Mouse (Mus musculus) neural tube, embryonic 12.5 days (tissue): ENCODE results near the gene Vars. TPM values are rescaled to one million over a fixed set of nuclear protein-coding genes. Genes with fewer than 3 reads are reported as not detected.
"Not testable (repeated sequence)": the region's sequence is repeated elsewhere in the genome, so short reads cannot be mapped to it uniquely, and the experiment has no call there.

ENCODE experiments used
- ATAC-seq: fragments of 200-750 bp; cut with Nextera tagmentation; 2 replicates; pipeline ENCODE4 v1.8.0; 2017; ENCODE audit warnings: low read depth, mild to moderate bottlenecking, moderate TSS enrichment, moderate library complexity; ENCODE audit not compliant: low FRiP score
- H3K27ac ChIP-seq: fragments of 300-500 bp; sonication (generic); 2 replicates; pipeline ENCODE4 v1.5.1; 2016
- H3K27me3 ChIP-seq: fragments of 300-500 bp; sonication (generic); replicated peaks from 2 replicates; pipeline ENCODE4 v1.6.1; 2016; ENCODE audit warnings: mild to moderate bottlenecking
- H3K36me3 ChIP-seq: fragments of 300-500 bp; sonication (generic); 2 replicates; pipeline ENCODE4 v1.6.1; 2016; ENCODE audit warnings: mild to moderate bottlenecking
- H3K4me1 ChIP-seq: fragments of 300-500 bp; sonication (generic); 2 replicates; pipeline ENCODE4 v1.6.1; 2016
- H3K4me2 ChIP-seq: fragments of 300-500 bp; sonication (generic); replicated peaks from 2 replicates; pipeline ENCODE4 v1.6.1; 2016; ENCODE audit warnings: mild to moderate bottlenecking
- H3K4me3 ChIP-seq: fragments of 300-500 bp; sonication (generic); 2 replicates; pipeline ENCODE4 v1.5.1; 2016
- H3K9ac ChIP-seq: fragments of 300-500 bp; sonication (generic); 2 replicates; pipeline ENCODE4 v1.6.1; 2016; ENCODE audit warnings: mild to moderate bottlenecking
- H3K9me3 ChIP-seq: fragments of 300-500 bp; sonication (generic); 2 replicates; pipeline ENCODE4 v1.6.1; 2016; ENCODE audit warnings: mild to moderate bottlenecking
- WGBS: fragments of 180-500 bp; shearing (Covaris S2); methylation state at CpG from one replicate; pipeline ENCODE4 v1.1.7; 2016; 5-methylcytosine and 5-hydroxymethylcytosine counted together
- polyA plus RNA-seq: library from polyadenylated mRNA; unstranded; fragments of >200 nt; fragmentation: Nextera tagmentation; extraction: Ambion mirVana; gene quantifications from 2 replicates; pipeline ENCODE4 v1.2.1, GENCODE M21; 2016

Vars gene
- polyA plus RNA-seq, 1 experiment from 2014 or later: 118 TPM

DNA sequence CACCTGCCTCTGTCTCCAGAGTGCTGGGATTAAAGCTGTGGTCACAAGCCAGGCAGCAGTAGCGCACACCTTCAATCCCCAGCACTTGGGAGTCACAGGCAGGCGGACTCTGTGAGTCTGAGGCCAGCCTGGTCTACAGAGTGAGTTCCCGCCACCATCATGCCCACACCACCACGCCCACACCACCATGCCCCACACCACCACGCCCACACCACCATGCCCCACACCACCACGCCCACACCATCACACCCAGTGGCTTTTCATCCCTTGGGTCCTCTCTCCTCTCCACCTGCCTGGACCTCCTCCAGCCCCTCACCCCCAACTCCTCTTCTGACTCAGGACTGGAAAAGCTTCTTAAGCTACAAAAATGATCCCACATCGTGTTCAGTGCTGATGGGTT is 31.1 kb downstream of the Vars start:
- no peak overlapping the region for H3K9ac ChIP-seq
- no peaks in the 10 kb centered on the region for H3K9me3 ChIP-seq
- peaks cover 13% of the 10 kb centered on the region for H3K4me1 ChIP-seq
- no peak for ATAC-seq
- no peak overlapping the region for H3K4me3 ChIP-seq
- WGBS: 84% methylated on average over 7 of the region's 7 CpGs
- no peak overlapping the region for H3K4me2 ChIP-seq
- H3K27ac ChIP-seq: no peak overlapping the region
- H3K36me3 ChIP-seq: no peaks in the 10 kb centered on the region
- no peaks in the 10 kb centered on the region for H3K27me3 ChIP-seq

DNA sequence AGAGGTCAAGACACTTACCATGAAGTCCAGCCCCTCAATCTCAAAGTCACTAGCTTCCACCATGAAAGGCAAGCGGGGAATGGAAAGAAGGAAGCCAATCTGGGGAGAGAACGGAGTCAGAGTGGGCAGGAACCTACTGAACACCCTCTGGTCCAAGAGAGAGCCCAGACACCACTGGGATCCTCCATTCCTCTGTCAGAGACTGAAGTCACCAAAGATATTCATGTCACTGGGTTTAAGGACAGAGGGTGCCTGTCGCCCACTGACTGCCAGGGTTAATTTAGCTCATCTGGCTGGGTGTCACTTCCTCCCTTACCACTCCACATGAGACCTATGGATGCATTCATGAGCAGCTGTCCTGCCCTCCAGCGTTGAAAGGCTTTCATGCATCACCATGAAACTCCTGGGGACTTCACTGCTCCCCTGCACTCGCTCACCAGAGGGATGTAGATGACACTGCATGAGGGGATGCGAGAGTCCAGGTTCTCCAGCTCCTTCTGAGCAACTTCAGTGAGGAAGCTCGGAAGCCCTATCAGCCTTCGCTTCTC is 31.6 kb downstream of the Vars start:
- Histone ChIP-seq H3K4me3 (no peak overlapping the region), H3K9ac (no peak overlapping the region), H3K4me2 (no peak overlapping the region), H3K27me3 (no peaks in the 10 kb centered on the region), H3K9me3 (no peaks in the 10 kb centered on the region), H3K27ac (no peak overlapping the region), H3K4me1 (peaks cover 10% of the 10 kb centered on the region), H3K36me3 (no peaks in the 10 kb centered on the region)
- ATAC-seq: no peak
- WGBS: 78% methylated on average over 8 of the region's 8 CpGs

DNA sequence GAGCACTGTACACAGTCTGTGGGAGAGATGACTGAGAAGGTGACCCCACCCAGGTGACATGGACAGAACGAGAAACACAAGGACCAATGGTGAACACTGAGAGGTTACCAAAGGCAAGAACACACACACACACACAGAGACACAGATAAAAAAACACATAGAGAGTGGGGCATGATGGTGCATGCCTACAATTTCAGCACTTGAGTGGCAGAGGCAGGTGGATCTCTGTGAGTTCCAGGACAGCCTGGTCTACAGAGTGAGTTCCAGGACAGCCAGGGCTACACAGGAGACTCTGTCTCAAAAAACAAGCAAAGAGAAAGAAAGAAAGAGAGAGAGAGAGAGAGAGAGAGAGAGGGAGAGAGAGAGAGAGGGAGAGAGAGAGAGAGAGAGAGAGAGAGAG is 32.9 kb downstream of the Vars start:
- WGBS: 76% methylated on average over 1 of the region's 1 CpGs
- not testable (repeated sequence) for H3K4me3 ChIP-seq, ATAC-seq, H3K4me1 ChIP-seq, H3K9ac ChIP-seq, H3K27me3 ChIP-seq, H3K36me3 ChIP-seq, H3K4me2 ChIP-seq, H3K27ac ChIP-seq, H3K9me3 ChIP-seq

DNA sequence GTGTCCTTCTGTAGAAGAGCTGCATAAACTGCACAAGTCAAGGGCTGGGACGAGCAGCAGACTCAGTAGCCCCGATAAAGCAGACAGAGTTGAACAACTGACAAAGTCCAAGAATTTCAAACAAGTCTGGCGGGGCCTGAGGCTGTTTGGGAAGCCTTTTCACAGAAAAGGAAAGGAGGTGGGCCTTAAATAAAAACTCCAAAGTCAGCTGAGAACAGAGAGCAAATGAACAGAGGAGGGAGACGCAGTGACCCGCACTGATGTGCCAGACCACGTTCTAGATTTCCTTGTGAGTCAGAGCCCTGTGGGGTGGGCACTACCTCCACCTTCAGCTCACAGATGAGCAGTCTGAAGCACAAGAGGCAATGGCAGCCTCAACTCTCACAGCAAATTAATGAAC is 34.1 kb downstream of the Vars start:
- Histone ChIP-seq H3K9ac (no peak overlapping the region), H3K4me2 (no peak overlapping the region), H3K9me3 (no peaks in the 10 kb centered on the region), H3K27me3 (no peaks in the 10 kb centered on the region), H3K27ac (no peak overlapping the region), H3K36me3 (no peaks in the 10 kb centered on the region), H3K4me3 (no peak overlapping the region), H3K4me1 (peaks cover 4% of the 10 kb centered on the region)
- no peak for ATAC-seq
- 82% methylated on average over 6 of the region's 6 CpGs for WGBS

DNA sequence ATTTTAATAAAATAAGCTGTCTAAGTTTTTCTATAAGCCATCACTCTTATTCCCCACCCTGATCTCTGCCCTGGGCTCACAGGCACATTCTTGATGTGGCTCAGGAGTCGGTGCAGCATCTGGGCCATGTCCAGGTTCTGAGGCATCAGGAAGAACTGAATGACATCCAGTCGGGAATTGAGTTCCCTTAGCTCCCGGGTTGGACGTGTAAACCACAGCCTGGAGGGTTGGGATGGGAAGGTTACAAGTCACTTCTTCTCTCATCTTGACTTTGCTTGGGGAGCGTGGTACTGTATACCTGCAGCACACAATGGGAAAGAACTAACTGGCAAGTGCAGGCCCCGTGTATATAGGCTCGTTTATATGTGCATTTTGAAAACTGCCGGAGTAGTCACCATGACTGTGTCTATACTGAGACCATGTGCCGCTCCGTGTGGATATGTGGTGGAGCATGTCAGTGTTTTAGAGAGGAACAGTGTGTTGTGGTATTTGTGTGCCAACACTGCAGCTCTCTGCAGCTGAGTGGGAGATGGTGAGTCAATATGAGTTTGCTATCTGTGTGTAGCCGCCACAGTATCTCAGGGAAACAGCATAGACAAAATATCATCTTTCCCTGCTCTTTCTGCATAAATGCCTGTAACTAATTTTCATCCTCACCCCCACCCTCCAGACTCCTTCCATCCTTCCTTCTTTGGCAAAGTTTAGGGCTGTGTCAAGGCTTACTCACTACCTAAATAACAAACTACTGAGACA is 38.5 kb downstream of the Vars start:
- Histone ChIP-seq H3K27me3 (no peaks in the 10 kb centered on the region), H3K4me1 (no peaks in the 10 kb centered on the region), H3K36me3 (no peaks in the 10 kb centered on the region), H3K4me2 (no peak overlapping the region), H3K9me3 (no peaks in the 10 kb centered on the region), H3K27ac (no peak overlapping the region), H3K4me3 (no peak overlapping the region), H3K9ac (no peak overlapping the region)
- 87% methylated on average over 11 of the region's 11 CpGs for WGBS
- ATAC-seq: no peak

DNA sequence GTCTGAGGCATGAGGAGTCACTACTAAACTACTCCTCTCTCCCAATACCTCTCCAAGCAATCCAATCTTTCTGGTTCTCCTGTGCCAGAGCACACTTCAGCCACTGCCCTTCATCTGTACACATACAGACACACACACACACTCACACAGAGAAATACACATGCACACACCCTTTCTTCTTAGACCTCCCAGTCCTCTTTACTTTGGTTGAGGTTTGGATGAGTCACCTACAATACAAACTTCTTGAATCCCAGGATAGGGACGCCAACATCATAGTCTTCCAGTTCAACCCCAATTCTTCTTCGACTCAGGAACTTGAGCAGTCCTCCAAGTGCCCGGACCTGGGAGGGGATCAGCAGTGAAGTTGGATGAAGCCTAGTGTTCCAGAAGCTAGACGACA is 43.0 kb downstream of the Vars start:
- no peak for ATAC-seq
- Histone ChIP-seq H3K36me3 (no peaks in the 10 kb centered on the region), H3K4me3 (no peak overlapping the region), H3K4me1 (peaks cover 22% of the 10 kb centered on the region), H3K27me3 (no peaks in the 10 kb centered on the region), H3K9ac (no peak overlapping the region), H3K4me2 (no peak overlapping the region), H3K27ac (no peak overlapping the region), H3K9me3 (no peaks in the 10 kb centered on the region)
- WGBS: 90% methylated on average over 4 of the region's 4 CpGs

DNA sequence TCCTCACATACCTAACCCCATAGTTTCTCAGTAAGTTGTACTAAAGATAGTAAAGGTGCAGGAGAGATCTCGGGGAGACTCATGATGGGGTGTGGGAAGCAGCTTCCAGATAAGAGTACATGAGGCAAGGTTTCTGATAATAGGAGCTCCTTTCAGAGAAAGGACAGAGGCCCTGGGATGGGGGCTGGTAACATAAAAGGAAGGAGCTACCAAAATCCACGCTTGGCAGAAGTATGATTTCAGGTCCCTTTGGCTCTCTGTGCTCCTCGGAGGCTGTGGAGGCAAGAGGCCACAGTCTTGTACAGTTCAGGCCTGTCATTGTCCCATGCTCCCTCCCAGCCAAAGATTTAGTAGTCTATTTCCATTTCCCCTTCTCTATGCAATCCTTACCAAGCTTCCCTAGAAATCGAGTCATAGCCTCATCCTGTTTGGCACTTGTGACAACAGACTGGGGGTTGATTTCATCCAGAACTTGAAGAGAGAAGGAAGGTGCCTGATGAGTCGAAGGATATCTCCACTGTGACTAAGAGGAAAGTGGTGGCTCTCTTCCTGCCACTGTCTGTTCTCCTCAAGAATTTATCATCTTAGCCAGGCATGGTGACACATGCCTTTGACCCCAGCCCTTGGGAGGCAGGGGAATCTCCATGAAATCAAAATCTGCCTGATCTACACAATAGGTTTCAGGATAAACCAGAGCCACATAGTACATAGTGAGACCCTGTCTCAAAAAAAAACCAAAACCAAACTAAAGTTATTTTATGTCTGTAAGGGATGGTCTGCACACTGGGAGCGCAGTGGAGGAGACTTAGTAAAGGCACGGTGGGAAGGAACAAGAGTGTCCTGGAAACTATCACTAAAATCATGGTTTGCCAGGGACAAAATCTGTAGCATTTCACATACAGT is 44.4 kb downstream of the Vars start:
- no peak for ATAC-seq
- no peak overlapping the region for H3K9ac ChIP-seq
- peaks cover 34% of the 10 kb centered on the region for H3K4me1 ChIP-seq
- no peaks in the 10 kb centered on the region for H3K9me3 ChIP-seq
- no peak overlapping the region for H3K27ac ChIP-seq
- H3K36me3 ChIP-seq: no peaks in the 10 kb centered on the region
- no peaks in the 10 kb centered on the region for H3K27me3 ChIP-seq
- peak overlapping the region; percentile 48; the same call in 1 of the 2 replicates for H3K4me3 ChIP-seq
- WGBS: 86% methylated on average over 7 of the region's 7 CpGs
- H3K4me2 ChIP-seq: peak overlapping the region; percentile 96

DNA sequence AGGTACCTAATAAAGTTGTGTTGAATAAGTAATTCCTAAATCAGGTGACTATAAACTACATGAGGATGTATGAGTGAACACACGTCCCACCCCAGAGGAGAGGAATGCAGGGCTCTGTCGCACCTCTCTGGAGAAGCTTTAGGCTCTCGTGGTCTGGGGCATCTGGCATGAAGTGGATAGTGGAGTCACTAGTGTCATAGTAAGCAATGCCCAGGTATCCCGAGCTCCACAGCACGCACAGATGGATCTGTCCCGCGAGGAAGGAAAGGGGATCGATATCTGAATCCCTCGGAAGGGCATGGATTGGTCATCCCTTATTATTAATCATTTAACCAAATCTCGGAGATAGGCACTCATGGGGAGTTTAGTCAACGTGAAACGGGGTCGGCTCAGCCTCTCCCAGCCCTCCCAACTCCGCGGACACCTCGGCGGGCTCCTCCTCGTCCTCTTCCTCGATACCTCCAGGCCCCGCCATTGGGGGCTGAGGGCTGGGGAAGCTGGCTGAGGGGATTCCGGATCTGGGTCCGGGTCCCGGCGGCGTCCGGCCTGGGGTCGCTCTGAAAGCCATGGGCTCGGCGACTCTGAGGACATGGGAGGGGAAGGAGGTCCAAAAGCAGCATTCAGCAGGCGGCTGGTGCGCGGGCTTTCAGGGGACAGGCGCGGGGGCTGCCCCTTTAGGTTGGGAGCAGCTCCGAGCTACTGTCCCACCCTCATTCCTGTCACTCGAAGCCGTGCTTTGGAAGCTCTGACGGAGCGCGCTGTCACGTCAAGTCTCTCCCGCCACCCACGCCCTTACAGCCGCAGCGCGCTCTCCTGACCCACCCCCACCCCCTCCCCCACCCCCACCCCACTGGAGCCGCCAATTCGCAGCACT is 45.3 kb downstream of the Vars start:
- peak overlapping the region; percentile 96 for H3K4me2 ChIP-seq
- peaks cover 40% of the 10 kb centered on the region for H3K4me1 ChIP-seq
- H3K36me3 ChIP-seq: no peaks in the 10 kb centered on the region
- H3K27me3 ChIP-seq: no peaks in the 10 kb centered on the region
- ATAC-seq: peak; percentile 65; the same call in 1 of the 2 replicates
- peak overlapping the region; percentile 48 for H3K4me3 ChIP-seq
- WGBS: 4% methylated on average over 48 of the region's 48 CpGs
- no peak overlapping the region; the same call in 1 of the 2 replicates for H3K27ac ChIP-seq
- H3K9ac ChIP-seq: peak overlapping the region; percentile 74
- no peaks in the 10 kb centered on the region for H3K9me3 ChIP-seq

DNA sequence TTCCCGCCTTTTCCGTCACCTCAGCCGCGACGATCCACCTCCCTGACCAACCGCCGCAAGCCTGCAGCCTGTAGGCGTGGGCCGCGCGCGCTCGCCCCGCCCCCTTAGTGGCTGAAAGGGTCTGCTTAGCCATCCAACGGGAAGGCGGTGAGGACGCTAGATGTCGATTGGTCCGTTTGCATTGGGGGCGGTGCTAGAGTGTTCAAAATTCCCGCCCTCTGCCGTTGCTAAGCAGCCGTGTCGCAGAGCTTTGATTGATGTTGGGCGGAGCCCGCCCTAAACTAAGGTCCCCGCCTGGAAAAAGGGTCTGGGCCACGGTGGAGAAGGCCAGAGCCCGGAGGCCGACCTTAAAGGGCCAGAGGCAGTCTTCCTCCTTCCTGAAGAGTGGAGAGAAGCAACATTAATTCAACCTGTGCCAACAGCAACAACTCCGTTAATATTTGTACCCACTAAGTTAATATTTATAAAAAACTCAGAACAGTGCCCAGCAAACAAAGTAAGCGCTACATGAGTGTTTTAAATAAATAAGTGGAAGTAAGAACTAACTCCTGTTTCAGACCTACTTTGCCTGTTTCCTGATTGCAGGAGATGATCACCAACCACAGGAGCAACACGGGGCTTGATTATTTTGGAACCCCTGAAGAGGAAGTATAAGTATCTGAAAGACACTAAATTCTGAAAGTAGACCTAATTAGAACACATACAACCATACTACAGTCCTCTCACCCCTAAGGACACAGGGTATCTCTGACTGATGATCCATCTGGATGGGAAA is 46.1 kb downstream of the Vars start, which contains the start of gene Msh5:
Gene Msh5 (minus strand): TSS at position 65 of the 775 bp plus-strand sequence.
- 3% methylated on average over 33 of the region's 33 CpGs for WGBS
- H3K27ac ChIP-seq: no peak within 1 kb of the TSS; the same call in 1 of the 2 replicates
- peak within 1 kb of the TSS; percentile 48 for H3K4me3 ChIP-seq
- H3K27me3 ChIP-seq: no peaks in the 10 kb centered on the region
- H3K4me2 ChIP-seq: peak within 1 kb of the TSS; percentile 96
- H3K36me3 ChIP-seq: no peaks in the 10 kb centered on the region
- H3K4me1 ChIP-seq: peaks cover 48% of the 10 kb centered on the region
- peak; percentile 97 for ATAC-seq
- H3K9ac ChIP-seq: peak within 1 kb of the TSS; percentile 74
- no peaks in the 10 kb centered on the region for H3K9me3 ChIP-seq

DNA sequence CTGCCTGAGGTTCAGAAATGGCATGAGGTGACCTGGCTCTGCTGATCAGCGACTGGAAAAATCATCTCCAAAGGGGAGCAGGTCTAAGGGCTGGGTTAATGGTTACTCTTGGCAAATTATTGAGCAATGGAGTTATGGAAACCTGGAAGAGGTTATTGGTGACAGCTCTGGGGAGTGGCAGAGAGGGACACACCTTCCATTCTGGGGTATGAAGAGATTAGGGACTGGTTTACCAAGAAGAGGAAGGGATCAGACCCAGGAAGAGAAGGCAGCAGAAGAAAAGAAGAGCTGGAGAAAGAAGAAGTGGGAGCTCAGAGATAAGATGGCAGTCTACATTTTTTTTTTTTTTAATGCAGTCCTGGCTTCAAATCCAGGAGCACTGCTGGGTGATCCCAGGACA is 46.9 kb downstream of the Vars start:
- H3K36me3 ChIP-seq: peaks cover 2% of the 10 kb centered on the region; the same call in 1 of the 2 replicates
- 0 out of 2 replicates have a peak overlapping the region, but pooled peaks have one; percentile 7 for H3K4me2 ChIP-seq
- H3K9ac ChIP-seq: no peak overlapping the region
- H3K27me3 ChIP-seq: no peaks in the 10 kb centered on the region
- H3K27ac ChIP-seq: no peak overlapping the region
- WGBS: 59% methylated on average over 1 of the region's 1 CpGs
- no peaks in the 10 kb centered on the region for H3K9me3 ChIP-seq
- H3K4me1 ChIP-seq: peaks cover 56% of the 10 kb centered on the region
- no peak overlapping the region for H3K4me3 ChIP-seq
- ATAC-seq: no peak
